Mouse (Mus musculus) brain, adult 2 months (tissue): ENCODE results near the gene Cela2a.
"Not testable (repeated sequence)": the region's sequence is repeated elsewhere in the genome, so short reads cannot be mapped to it uniquely, and the experiment has no call there.

ENCODE experiments used
- DNase-seq: peaks from one replicate; pipeline ENCODE4 v3.0.0; 2011; ENCODE audit warnings: low read depth, low spot score

Cela2a gene

GRCm38 (mm10) chr4:141804105-141804504 is 21.9 kb downstream of the Cela2a start:
- no peak for DNase-seq

GRCm38 (mm10) chr4:141797545-141797944 is 28.4 kb downstream of the Cela2a start:
- no peak for DNase-seq

DNA sequence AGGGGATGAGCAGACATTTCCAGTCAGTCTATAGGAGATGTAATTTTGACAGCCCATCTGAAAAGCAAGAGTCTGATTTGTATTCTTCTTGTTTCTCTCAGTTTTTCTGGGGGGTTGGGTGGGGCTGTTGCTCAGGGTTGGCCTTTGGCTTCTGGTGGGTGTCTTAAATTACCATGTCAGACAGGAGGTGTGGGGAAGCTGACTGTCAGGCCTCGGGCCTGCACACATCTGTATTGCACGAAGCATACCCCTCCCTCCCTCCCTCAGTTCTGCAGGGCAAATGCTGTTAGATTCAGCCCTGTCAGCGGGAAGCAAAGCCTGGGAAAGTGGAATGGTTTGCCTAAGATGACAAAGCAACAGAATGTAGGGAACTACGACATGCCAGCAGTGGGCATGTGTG is 29.0 kb downstream of the Cela2a start:
- no peak for DNase-seq

DNA sequence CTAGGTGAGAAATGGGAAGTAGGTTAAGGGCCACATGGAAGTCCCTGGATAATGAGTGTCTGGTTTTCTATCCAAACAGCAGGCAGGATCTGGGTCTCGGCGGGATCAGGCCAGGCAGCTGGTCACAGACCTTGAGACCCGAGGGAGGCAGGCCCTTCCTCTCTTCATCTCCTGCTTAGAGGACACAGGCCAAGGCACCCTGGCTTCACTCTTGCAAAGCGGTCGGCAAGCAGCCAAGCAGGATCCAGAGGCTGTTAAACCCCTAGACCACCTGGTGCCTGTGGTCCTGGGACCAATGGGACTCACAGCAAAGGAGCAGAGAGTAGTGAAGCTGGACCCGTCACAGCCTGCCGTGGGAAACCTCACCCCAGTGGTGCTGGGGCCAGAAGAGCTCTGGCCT is 29.6 kb downstream of the Cela2a start:
- no peak for DNase-seq

DNA sequence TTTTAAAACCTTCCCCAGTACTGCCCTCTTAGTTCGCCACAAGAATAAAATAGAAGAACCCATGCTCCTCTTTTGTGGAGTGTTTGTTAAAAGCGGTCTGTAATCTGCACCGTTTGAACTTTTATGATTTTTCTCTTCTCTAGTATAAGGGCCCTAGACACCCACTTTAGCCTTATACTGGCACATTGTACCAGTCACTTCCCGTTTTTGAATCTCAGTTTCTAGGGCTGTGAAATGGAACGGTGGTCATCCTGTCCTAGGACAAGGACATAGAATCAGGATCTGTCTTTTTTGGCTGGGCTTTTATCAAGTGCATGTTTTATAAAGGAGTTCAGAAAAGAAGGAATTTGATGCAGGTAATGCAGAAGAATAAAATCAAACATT is 31.8 kb downstream of the Cela2a start:
- no peak for DNase-seq

DNA sequence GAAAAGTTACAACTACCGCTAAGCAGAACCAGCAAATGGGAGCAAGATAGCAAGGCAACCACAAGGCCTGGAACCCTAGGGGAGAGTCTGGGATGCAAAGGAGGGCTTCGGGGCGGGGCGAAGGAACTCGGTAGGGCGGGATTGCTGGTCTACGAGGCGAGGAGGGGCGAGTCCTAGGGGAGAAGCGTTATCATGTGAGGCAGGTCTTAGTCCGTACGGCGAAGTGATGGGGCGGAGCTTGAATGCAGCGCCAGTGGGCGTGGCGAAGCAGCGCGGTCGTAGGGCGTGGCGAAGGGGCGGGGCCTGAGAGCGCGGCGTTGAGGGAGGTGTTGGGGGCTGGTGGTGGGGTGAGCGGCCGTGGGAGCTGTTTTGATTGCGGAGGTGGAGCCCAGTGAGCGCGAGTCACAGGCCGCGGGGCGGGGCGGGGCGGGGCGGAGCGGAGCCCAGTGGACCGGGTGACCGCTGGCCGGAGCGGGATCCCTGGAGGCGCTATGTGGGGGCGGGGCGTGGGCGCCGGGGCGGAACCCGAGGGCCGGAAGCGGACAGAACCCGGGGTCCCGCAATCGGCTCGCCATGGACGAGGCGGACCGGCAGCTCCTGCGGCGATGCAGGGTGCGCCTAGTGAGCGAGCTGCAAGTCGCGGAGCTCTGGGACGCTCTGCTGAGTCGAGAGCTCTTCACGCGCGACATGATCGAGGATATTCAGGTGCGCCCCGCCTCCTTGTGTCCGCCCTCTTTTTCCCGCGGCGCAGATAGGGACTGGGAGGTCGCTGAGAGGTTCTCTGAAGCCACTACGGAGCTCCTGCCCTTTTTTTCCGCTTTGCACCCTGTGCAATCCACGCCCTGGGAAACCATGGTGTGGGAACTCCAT is 32.4 kb downstream of the Cela2a start, which contains the start of gene Casp9:
Gene Casp9, plus strand, starts transcription at position 331 of the 870 bp plus-strand sequence.
- DNase-seq: peak; percentile 98

- DNase-seq: peak; percentile 78
Observed at GRCm38 (mm10) chr4:141792554-141793281, 33.2 kb downstream of the Cela2a start.

GRCm38 (mm10) chr4:141791951-141792350 is 34.0 kb downstream of the Cela2a start:
- peak; percentile 83 for DNase-seq

- DNase-seq: no peak
Observed at GRCm38 (mm10) chr4:141791486-141791885, 34.5 kb downstream of the Cela2a start.

DNA sequence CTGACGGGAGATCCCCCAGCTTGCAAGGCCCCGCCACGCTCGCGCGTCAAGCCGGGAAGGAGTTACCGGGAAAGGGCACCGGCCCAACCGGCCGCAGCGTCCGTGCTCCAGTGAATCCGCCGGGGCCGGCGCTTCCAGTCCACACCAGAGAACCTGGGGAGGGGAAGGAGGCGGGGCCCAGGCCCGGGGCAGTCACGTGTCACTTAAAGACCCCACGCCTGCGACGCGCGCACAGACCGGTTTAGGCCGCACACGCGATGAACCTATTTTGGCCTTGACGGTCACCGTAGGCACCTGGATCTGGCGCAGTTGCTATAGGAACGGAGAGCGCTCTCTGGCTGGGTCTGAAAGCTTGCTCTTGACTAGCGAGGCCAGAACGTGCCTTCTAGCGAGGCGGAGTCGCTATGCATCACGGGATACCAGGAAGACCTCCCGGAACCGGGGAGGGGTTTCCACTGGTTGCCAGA is 35.4 kb downstream of the Cela2a start, which contains the start of gene Dnajc16:
Gene Dnajc16, minus strand, starts transcription at position 408 of the 467 bp plus-strand sequence.
- DNase-seq: peak; percentile 100

DNA sequence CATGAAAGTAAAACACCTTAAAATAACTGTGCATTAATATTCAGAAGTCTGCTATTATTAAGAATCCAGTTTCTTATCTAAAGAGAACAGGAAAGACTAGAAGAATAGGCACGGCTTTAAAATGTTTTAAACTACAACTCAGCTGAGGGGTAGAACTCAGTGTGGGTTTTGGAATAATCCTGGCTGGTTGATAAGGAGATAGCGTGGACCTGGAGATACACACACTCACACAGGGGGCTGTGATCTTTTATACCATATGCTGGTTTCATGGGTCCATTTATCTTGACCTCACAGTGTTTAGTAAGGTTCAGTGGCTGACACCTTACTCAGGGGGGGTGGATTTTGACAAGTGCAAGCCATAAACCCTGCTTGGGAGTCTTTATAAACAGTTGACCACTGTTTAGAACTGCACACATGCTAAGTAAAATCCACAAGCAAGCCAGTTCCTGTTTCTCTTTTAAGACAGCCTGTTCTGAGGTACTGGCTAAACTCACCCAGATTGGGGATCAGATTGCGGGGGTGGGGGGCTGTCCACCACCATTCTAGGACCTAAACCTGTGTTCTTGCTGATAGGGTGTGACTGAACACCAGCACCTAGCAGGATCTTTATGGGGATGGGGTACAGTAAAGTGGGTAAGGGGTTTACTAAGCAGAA is 36.3 kb downstream of the Cela2a start:
- DNase-seq: no peak

- no peak for DNase-seq
Observed at GRCm38 (mm10) chr4:141787462-141787861, 38.5 kb downstream of the Cela2a start.

DNA sequence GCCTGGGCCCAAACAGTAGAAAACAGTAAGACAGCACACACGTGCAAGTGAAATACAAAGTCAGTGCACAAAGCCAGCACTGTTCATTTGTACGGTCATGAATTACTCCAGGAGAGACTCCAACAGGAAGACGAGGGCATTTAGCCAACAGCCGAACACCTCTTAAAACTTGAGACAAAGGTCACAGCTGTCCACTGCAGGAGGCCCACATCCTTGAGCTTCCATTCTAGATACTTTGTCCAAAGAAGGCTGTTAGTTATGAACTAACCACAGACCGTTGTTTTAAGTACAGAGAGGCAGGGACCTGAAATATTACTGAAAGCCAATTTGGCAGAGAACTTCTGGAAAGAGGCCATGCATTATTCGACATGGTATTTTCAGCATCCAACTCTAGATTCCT is 38.9 kb downstream of the Cela2a start:
- DNase-seq: no peak

DNA sequence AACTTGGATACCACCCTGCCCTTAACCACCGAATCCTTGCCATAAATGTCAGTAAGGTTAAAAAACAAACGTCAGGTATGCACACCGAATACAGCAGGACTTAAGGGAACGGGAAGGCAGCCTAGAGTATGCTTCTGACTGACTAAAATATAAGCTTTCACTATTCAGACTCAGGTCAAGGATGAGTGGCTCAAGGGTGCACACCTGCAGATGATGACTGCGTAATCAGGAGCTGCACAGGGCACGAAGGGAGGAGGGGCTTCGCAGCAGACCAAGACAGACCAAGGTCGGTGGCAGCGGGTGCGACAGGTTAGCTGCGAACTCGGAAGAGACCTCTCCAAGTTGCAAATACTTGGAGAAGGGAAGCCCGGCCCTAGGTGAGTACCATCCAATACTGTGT is 39.8 kb downstream of the Cela2a start:
- no peak for DNase-seq

GRCm38 (mm10) chr4:141784835-141785234 is 41.1 kb downstream of the Cela2a start:
- DNase-seq: peak; percentile 87

GRCm38 (mm10) chr4:141781201-141781985 is 44.6 kb downstream of the Cela2a start:
- peak; percentile 54 for DNase-seq

DNA sequence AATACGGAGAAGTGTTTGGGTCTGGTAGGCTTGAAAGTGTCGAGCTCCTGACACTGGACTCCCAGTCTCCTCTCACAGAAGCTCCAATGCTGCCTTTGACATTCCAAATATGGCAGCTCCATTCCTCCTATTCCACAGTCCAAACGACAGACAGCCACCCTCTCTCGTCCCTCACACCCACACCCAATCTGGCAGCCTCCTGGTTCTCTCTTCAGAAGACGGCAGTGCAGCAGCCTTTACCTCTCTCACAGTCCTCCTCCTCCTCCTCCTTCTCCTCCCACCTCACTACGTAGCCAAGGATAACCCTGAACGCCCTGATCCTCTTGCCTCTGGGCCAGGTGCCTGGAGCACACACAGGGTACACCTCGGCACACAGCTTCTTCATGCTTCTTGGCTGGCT is 46.1 kb downstream of the Cela2a start:
- peak; percentile 89 for DNase-seq

GRCm38 (mm10) chr4:141773019-141773418 is 52.9 kb downstream of the Cela2a start:
- DNase-seq: not testable (repeated sequence)

DNA sequence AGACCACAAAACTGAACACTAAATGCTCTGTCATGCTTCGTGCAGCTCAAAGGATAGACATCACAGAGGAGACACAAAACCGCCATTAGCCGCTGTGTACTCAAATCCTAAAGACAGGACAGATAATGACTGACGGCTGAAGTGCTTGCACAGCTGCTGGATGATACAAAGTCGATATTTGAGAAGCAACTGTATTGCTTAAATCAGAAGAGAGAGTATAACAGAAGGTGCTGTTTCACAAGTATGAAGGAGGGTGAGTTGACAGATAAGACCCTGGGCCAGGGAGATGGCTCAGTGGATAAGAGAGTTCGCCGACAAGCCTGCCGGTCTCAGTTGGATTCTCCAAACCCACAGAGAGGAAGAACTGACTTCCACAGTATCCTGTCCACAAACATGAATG is 54.1 kb downstream of the Cela2a start:
- no peak for DNase-seq

- no peak for DNase-seq
Observed at GRCm38 (mm10) chr4:141769501-141770160, 56.3 kb downstream of the Cela2a start.
